Mouse (Mus musculus) thymus, postnatal 10 days (tissue): Measurements from ENCODE around the gene Fgfr2.
A peak's percentile ranks its signal among the peaks of the same experiment; 100 is the strongest.

ENCODE experiments used
- DNase-seq, 2 experiments: peaks; one replicate each; pipeline ENCODE4 v3.0.0; 2021; ENCODE audit warnings: low spot score in 2 of 2

Fgfr2 gene

DNA sequence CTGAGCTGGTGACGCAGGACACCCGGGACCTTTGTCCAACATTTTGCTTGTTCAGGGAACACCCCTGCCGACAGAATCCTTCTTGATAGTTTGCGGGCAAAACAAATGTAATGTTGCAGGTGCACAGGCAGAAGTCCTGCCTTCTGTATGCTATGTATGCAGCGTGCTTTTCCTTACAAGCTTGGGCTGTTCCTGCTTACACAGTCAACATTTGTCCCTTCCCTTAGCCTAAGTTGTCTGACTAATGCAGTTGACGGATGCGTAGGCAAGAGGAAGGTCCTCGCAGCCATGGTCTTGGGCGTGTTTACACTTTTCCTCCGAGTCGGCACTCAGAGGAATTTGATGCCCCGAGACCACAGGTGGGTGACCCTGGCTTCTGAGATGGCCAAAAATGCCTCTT, 2138.0 kb downstream of the Fgfr2 start:
- no peak for DNase-seq

GRCm38 (mm10) chr7:130984294-130984693, 2138.9 kb downstream of the Fgfr2 start:
- DNase-seq = no peak

DNA sequence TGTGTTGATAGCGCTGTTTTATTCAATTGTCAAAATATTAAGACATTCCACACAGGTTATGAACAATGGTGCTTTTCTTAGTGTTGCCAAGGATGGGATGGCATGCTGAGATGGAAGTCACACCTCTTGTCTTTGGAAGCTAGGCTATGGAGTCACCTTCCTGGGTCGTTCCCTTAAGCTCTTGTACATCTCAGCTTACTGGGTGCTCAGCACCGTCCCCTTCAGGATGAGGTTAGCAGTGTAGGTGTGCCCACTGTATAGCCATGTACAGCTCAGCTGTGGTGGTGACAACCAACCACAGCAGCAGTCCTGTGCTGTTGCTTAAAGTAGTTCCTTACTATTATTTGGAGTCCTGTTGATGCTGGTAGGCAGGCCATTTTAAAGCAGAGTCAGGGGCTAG, 2140.3 kb downstream of the Fgfr2 start:
- no peak for DNase-seq

GRCm38 (mm10) chr7:130982371-130982770, 2140.8 kb downstream of the Fgfr2 start:
- DNase-seq = peak in 1 of 2 experiments; percentile 12

DNA sequence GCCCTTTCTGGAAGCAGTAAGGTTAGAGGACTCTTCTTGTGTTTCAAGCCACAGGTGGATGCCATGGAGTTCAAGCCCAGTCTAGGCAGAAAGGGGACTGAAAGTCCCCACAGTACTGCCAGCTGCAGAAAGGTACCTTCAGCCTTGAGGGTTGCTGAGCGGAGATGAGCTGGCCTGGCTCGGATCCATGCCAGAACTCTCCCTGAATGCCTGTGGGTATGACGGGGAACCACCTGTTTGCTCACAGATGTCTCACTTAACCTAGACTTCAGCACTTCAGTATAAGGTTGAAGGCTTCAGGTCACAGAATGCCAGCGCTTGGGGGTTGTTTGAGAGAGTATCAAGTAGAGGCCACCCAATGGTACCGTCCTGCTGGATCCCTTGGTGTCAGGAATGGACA, 2143.0 kb downstream of the Fgfr2 start:
- no peak for DNase-seq

- no peak for DNase-seq
Measured at GRCm38 (mm10) chr7:130978545-130978944, 2144.6 kb downstream of the Fgfr2 start.

DNA sequence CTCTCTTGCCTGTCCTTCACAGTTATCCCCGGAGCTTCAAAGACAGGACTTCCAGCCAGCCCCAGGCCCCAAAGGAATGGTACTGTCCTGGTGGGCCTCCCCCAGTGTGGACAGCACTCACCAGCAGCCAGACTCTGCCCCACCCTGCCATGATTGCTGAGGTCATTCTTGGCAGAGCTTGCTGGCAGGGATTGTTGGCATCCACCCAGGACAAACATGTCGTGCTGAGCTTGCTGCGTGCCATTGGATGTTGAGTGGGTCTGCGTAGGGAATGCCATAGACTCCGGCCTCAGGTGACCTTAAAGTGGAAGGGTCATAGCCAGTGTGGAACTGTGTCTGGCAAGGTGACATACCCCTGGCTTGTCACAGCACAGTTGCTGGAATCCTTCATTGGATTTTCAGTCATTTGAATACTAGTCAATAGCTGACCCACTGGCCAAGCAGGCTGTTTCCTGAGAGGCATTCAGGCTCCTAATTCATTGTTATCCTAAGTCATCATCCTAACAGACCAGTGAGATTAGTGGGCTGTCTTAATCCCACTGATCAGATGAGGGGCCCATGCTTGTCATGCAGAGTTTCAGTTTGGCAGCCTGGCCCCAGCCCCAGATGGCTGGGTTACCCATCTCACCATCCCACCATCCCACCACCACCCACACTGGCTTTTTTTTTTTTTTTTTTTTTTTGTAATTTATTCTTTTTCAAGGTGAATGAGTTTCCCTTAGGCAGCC, 2145.2 kb downstream of the Fgfr2 start:
- DNase-seq = no peak

- no peak for DNase-seq
Measured at GRCm38 (mm10) chr7:130976305-130976935, 2146.7 kb downstream of the Fgfr2 start.

DNA sequence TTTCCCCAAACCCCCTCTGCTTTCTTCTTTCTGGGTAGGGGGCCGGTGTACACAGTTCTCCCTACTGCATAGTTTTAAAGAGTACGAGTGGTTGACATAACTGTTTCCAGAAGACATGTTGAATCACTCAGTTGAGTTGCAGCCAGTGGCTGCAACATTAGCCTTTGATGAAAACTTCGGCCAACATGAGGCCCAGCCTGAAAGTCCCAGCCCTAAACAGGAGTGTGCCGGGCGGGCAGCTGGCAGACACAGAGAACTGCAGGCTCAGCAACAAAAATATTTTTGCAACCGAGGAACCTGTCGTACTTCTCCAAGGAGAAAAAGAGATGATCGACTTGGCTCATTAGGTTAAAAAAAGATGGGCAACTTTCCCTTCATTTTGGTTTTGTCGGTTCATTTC, 2150.4 kb downstream of the Fgfr2 start:
- DNase-seq = no peak

GRCm38 (mm10) chr7:130969507-130969906, 2153.6 kb downstream of the Fgfr2 start:
- DNase-seq = no peak

DNA sequence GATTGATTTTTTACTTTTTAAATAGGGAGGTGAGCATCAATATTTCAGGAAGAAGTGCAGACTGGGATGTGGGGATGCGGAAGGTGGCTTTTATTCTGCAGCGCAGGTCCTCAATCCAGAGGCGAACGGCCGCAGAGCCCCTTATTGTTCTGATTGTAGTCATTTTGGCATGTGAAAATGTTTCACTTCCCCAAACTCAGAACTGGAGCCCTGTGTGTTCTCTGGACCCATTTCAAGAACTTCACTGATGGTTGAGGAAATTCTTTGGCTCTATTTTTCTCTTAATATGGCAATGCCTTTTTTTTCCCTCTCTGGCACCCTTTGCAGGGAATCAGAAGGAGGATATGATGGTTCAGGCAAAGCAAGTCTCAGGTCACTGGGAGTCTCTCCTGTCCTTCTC, 2154.1 kb downstream of the Fgfr2 start:
- DNase-seq = no peak

- no peak for DNase-seq
Measured at GRCm38 (mm10) chr7:130968537-130968936, 2154.6 kb downstream of the Fgfr2 start.

DNA sequence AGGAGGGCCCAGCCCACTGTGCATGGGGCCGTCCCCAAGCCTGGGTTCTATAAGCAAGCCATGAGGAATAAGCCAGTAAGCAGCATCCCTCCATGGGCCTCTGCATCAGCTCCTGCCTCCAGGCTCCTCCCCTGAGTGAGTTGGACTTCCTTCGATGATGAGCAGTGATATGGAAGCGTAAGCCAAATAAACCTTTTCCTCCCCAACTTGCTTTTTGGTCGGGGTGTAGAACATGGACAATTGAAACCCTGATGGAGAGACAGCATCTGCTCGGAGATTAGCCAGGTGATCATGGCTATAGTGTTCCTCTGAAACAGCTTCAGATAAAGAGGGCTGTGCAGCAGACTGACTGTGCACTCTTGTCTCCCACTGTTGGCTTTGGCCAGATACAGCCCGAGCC, 2155.2 kb downstream of the Fgfr2 start:
- no peak for DNase-seq

DNA sequence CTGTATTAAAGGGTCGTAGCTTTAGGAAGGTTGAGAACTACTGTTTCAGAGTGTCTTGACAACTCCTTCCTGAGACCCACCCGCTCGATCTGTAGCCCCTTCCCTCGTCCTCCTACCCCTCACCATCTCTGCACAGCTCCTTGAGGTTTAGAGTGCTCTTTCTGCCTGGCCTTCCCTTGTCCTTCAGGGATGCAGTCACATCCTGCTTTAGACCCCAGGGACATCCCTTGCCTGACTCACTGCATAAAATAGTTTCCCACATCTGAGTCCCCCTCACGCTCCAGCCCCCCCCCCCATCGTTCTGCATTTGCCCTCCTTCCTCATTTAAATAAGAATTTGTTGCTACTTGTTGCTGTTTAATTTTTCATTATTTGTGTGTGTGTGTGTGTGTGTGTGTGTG, 2156.3 kb downstream of the Fgfr2 start:
- no peak for DNase-seq

- no peak for DNase-seq
Measured at GRCm38 (mm10) chr7:130966451-130966850, 2156.7 kb downstream of the Fgfr2 start.

DNA sequence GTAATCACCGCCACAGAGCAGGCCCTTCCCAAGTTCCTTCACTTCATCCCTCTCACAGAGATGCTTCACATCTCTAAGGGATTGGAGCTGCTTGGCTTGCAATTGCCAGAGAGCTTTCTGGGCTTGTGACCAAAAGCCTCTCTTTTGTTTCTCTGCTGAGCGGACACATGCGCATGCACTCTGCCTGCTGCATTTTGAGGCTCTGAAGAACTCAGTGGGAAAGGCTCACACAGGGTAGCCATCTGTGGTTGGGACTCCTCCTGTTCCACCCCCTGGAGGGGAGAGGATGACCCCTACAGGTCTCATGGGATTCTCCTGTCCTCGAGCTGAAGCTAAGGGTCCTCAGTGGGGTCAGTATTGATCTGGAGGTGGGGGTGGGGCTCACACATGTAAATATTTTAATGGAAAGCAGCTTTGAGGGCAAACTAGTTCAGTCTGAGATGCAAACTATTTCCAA, 2157.2 kb downstream of the Fgfr2 start:
- DNase-seq = no peak

DNA sequence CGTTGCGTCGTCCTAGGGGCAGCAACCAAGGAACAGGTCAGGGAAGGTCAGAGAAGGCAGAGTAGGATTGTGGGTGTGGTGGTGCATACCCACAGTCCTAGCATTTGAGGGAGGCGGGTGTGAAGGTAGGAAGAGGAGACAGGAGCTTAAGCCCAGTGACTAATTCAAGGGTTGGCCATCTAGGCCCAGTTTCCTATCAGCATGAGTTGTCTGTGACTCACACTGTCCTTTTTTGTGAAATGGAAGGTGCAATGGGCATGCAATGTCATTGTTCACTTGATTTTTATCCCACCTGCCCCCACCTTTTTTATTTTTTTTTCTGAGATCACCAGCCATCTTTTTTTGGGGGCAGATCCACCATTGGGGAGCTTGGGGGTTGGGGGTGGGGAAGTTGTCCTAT, 2157.8 kb downstream of the Fgfr2 start:
- DNase-seq = no peak

- DNase-seq = no peak
Measured at GRCm38 (mm10) chr7:130964686-130965085, 2158.5 kb downstream of the Fgfr2 start.

- DNase-seq = no peak
Measured at GRCm38 (mm10) chr7:130961429-130961828, 2161.7 kb downstream of the Fgfr2 start.

GRCm38 (mm10) chr7:130959868-130960267, 2163.3 kb downstream of the Fgfr2 start:
- no peak for DNase-seq

- DNase-seq = no peak
Measured at GRCm38 (mm10) chr7:130958551-130958950, 2164.6 kb downstream of the Fgfr2 start.

DNA sequence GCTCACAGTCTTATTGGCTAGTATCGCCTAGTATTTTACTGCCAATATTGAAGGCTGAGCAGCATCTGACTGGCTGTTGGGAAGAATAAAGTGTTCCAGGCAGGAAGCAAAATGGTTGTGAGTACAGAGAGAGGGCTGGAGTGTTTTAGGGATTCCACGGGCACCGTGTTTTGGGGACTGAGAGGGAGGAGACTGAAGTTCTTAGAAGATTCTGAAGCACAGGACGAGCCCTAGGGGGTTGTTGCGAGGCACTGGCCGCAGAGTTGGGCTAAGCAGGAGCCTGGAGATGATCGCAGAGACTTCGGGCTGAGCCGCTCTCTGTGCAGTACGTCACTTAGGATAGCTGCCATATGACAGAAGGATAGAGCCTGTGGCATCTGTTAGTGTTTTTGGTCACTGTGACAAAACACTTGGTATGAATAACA, 2169.0 kb downstream of the Fgfr2 start:
- DNase-seq = no peak

DNA sequence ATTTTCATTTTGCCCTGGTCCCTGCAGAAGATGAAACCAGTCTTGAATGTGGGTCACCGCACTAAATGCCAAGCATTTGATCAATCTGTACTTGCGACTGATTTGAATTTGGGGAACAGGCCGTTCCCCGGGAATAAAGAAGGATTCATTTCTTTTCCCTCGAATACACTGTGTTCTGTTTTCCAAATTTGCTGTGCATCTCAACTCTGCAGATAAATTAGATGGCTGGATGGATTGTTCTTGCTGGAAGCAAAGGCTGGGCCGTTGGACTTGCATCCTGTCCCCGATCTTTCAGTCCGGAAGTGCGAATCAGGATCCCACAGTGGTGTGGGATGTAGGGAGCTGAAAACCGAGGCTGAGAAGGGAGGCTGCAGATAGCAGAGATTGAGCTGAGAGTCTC, 2169.8 kb downstream of the Fgfr2 start:
- no peak for DNase-seq
